Mouse (Mus musculus) heart, adult 18-20 months (tissue): ENCODE results near the gene B4galnt2. TPM values are rescaled to one million over a fixed set of nuclear protein-coding genes. Genes with fewer than 3 reads are reported as not detected.
"Not testable (repeated sequence)": the region's sequence is repeated elsewhere in the genome, so short reads cannot be mapped to it uniquely, and the experiment has no call there.

Source experiments
- DNase-seq, 2 experiments: peaks; one replicate each; pipeline ENCODE4 v3.0.0; 2021 to 2022; ENCODE audit warnings: mixed read lengths in 1 of 2
- total RNA-seq, 2 experiments: library from RNA; stranded (reverse); gene quantifications; 2 replicates each; pipeline ENCODE4 v1.2.3; 2021

The B4galnt2 gene
- total RNA-seq, 2 experiments from 2014 or later = not detected

DNA sequence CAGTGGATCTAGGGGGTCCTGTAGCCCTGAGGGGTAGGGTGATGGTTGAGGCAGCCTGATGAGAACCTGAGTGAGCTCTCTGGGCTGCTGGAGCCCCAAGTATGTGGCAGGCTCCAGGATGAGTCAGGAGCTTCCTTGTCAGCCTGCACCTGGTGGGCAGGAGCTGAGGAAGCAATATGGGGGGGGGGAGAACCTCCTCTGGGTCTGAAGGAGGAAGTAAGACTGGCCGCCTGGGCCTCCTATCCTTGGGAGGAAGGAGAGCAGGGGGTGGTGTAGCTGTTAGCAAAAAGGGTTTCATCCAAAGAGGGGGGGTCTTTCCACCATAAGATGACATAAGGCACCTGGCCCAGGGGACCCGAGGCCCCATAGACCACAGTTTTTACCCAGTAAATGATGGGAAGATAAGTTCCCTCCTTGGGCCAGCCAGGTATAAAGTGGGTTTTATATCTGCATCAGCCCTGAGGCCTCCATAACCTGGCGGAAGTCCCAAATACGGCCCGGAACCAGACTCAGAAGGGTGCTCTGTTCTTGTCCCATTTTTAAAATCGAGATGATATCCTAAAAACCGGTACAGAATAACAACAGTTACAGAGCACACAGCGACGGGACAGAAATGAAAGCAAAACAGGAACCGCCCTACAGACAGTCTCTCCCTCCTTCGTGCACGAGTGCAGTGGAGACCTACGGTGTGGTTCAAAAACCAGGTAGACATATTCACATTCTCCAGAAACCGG lies 18.1 kb downstream of the B4galnt2 start:
- DNase-seq = no peak

- no peak for DNase-seq
Measured at GRCm38 (mm10) chr11:95890462-95891051, 24.1 kb downstream of the B4galnt2 start.

DNA sequence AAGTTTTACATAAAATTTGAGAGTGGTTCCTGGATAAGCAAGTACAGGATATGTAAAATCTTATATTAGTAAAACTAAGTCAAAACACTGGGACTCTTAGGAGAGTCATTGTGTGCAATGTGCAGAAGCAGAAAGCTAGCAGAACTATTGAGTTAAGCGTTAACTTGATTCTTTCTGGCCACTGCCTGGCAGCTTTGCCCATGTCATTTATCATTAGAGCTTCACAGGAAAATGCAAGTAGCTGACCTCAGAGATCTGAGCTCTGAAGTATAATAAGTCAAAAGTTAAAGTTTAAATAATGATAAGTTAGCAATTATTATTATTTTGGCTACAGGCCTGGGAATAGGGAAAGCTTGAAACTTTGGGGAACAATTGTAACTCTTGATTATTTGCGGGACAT lies 34.8 kb downstream of the B4galnt2 start:
- not testable (repeated sequence) for DNase-seq

- DNase-seq = peak; percentile 23 to 79
Measured at GRCm38 (mm10) chr11:95876296-95876695, 38.4 kb downstream of the B4galnt2 start.

GRCm38 (mm10) chr11:95875804-95876203 lies 38.9 kb downstream of the B4galnt2 start:
- DNase-seq = no peak

- DNase-seq = no peak
Measured at GRCm38 (mm10) chr11:95869918-95870470, 44.7 kb downstream of the B4galnt2 start.

DNA sequence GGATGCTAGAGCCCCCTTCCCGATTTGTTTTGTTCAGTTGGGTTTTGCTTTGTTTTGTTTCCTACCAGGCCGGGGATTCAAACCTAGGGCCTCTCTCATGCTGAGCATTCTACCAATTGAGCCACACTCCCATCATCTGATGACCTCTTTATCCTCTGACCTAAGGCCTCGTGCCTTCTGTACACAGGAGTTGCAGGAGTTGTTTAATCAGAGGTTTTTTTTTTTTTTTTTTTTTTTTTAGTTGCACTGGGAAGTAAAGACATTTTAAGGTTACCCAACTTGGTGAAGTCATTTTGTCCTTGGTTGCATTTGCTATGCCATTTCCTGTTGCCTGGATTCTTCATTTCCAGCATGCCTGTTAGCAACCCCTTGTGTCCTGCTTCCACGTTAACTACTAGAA lies 45.2 kb downstream of the B4galnt2 start:
- DNase-seq = no peak

DNA sequence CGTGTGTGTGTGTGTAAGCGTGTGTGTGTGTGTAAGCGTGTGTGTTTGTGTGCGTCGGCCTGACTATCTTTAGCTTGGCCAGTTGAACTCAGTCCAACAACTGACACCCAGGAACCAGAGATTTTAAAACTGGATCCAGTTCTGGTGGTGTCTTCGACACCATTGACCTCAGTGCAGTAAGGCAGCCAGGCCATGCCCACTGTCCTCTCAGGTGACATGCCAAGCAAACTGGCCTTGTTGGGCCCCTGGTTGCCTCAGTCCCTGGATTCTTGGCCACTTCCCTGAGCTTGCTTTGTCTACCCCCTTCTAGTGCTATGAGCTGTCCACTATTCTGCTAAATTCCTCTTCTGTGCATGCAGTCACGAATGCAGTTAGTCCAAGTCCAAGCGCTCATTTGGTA lies 53.3 kb downstream of the B4galnt2 start:
- no peak for DNase-seq

DNA sequence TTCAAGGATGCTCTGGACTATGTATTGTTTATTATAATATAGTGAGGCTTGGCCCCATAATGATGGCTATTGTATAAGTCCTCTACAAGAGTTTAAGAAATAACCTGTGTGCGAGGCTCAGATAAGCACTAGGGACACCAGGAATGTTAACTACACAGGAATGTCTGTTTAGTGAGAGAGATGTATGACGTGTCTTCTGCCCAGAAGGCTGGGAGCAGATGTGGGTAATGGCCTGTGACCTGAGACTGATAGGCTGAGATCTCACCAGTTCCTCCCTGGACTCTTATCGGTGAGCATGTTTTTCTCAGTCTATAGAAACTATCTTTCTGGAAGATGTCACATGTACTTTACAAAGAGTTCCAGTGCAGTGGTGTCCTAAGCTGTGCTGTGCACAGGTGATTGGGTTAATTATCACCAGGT lies 54.6 kb downstream of the B4galnt2 start:
- DNase-seq = no peak

DNA sequence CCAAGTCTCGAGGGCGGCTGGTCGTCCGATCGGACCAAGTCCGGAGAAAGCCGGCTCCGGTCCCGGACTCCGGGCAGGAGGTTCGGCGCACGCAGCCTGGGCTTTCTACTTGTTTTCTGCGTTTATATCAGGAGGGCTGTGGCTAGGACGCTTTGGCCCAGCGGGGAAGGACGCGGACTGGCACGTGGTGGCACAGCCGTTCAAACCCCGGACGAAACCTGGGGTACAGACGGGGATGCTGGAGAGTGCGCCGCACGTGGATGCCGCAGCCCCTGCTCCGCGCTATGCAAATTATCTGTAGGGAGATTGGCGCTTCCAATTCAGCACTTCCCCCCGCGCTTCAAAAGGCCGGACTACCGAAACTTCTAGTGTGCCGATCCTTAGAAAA lies 55.2 kb downstream of the B4galnt2 start:
- no peak for DNase-seq

DNA sequence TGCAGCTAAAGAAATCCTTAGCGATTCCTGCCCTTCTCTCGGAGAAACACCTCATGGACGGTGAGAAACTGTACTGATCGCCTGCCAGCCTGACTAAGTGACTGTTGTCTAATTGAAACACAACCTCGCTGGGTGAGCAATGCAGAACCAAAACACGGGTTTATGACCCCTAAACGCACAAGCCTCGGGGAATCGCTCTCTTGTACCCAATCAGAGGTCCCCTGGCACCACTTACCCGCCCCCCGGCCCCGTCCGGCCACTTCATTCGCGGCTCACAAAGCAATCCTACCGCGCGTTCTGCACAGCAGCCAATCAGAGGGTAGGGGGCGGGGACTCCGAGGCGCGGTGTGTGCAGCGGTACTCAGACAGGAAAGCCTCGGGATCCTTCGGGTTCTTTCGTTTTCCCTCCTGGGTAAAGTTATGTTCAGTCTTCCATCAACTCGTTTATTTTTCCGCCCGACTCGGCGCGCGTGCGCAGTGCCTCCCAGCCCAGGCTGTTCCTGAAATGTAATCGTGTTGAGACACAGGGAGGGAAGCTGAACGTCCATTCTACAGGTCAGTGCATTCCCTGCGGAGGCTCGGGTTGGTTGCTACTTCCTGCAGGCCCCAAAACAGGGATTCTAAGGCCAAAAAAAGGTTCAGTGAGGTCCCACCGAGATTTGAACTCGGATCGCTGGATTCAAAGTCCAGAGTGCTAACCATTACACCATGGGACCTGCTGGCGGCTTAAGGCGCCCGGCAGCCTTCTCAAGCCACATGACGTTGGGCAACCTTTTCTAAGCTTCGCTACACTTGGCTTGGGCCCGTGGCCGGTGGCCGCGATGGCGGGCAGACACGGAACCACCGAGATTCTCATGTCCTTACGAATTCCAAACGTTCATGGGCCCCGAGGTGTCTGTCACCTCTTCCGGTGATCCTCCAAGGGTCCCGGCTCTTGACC lies 55.9 kb downstream of the B4galnt2 start:
- DNase-seq = peak; percentile 98

- no peak for DNase-seq
Measured at GRCm38 (mm10) chr11:95857716-95858527, 56.8 kb downstream of the B4galnt2 start.

GRCm38 (mm10) chr11:95857306-95857705 lies 57.4 kb downstream of the B4galnt2 start:
- DNase-seq = no peak

GRCm38 (mm10) chr11:95853684-95854083 lies 61.0 kb downstream of the B4galnt2 start:
- DNase-seq = peak; percentile 76 to 80

GRCm38 (mm10) chr11:95850898-95851297 lies 63.8 kb downstream of the B4galnt2 start:
- no peak for DNase-seq

DNA sequence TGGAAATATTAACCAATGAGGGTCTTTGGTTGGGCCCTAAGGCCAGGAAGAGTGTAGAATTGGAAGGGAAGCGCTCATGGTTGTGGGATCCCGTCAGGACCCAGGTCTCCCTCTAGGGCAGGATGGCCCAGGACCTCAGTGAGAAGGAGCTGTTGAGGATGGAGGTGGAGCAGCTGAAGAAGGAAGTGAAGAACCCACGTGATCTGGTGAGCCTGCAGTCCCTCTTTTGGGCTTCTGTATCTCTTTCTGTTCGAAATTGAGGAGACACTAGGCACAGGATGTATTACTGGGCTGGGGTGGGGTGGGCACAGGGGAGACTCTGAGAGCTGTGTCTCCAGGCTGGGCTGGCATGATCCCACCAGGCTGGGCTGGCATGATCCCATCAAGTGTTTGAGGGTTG lies 69.8 kb downstream of the B4galnt2 start:
- no peak for DNase-seq

DNA sequence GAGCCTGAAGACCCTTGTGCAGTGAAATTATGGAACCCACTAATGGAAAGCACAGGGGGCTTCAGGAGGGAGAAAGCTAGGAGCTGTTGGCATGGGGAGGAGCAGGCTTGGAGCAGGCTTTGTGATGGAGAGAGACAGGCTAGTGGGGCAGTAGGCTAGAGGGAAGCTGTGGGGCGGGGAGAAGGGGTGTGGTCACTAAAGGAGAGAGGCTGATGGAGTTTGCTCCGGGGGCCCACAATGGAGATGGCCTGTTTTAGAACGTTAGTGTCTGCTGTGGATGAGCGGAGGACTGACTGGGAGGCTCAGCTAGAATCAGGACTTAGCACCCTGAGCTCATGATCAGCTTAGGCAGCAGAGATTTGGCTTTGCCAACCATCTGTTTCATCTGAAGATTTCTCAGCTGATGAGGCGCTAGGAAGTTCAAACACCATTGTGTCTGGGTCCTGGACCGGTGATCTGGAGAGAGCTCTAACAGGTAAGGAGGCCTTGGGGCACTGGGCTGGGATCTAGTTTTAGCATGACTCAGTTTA lies 71.2 kb downstream of the B4galnt2 start:
- no peak for DNase-seq

GRCm38 (mm10) chr11:95842953-95843352 lies 71.7 kb downstream of the B4galnt2 start:
- DNase-seq = no peak

DNA sequence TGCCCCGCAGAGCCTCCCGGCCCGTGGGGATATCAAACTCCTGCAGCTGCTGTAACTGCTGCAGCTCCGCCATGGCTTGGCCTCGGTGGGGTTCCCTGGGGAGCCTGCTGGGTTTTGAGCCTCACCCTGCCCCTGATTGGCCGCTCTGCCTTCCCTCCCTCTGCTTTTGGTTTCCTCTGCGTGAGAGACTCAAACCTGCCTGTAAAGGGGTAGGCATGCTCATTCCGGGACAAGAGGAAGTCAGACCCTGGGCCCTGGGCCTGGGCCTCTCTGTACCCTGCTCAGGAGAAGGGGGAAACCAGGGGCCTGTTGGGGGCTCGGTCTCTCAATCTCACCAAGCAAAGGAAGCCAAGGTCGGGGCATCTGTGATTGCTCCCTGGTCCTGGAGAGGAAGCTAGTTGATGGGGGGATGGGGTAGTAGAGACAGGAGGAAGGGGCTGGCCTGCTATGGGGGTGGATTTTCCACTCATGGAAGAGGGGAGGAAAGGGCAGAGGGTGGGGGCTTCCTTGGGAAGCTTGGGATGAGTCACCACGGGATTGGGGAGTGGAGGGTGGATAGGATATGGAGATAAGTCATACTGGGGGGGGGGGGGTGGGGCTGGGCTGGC lies 72.5 kb downstream of the B4galnt2 start, which contains the start of gene Abi3:
Gene Abi3 (minus strand): TSS at position 403 of the 608 bp plus-strand sequence.
- DNase-seq = peak; percentile 67 to 86

GRCm38 (mm10) chr11:95841498-95841830 lies 73.2 kb downstream of the B4galnt2 start:
- DNase-seq = no peak
